Mouse (Mus musculus) central nervous system, embryonic 18 days (tissue): ENCODE results near the gene Myt1. TPM values are rescaled to one million over a fixed set of nuclear protein-coding genes. Genes with fewer than 3 reads are reported as not detected.

Experiments
- polyA plus RNA-seq: library from polyadenylated mRNA; depleted of rRNA; stranded (reverse); fragments of >200 nt; gene quantifications from 2 replicates; pipeline ENCODE4 v1.2.3, GENCODE M21; 2012; rRNA removed

Myt1 gene
- polyA plus RNA-seq = 34.6 and 34.7 TPM in 2 replicates

DNA sequence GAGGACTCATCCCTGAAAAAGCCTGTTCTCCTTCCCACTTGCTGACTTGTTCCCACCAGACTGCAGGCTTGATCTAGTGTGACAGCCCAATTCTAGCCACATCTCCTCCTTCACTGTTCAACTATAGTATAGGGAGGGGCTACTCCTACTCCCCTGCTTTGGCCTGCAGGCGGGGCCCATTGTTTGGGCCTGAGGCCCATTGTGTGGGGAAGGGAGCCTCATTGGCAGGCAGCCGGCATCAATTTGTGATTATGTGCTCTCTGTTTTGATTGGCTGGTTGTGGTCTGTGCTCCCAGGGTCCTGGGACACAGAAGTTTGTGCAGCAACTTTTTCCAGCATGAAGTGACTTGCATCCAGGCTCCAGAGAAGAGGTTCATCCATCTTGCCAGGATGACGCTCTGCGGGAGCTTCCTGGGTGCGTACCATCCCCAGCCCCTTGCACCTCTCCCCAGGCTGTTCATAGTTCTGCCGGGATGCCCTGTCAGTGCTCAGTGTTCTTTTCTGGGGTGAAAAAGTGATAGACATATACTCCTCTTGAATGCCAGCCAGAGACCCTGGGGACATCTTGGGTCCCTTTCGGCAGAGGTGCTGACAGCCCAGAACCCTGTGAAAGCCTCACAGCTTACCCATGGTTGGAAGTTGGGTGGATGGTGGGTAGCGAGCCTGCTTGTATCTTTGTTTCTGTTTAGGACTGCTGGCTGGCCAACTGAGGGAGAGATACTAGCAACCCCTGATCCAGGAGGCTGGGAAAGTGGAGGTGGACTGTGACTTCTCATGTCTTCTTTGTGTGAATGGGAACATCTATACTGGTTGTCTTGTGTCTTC is at the start of gene Myt1:
Myt1 (plus strand) TSS at position 327 of the 825 bp plus-strand sequence.

DNA sequence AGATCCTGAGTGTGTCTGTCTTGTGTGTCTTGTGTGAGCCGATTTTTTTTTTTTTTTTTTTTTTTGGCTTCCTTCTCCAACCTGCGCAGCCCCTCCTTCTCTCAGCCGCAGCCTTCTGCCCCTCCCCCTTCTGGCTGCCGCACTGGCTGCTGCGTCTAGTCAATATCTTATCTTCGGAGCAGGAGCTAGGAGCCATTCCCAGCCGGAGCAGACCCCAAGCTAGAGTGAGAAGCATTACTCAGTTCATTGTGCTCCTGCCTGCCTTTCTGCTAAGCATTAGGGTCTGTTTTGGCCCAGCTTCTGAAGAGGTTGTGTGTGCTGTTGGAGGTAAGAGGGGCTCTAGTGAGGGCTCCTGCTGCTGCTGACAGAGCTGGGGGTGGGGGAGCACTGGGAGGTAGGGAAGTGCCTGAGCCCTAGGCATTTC is 48.2 kb upstream of the Myt1 start, which contains the start of gene Oprl1:
Oprl1 (plus strand) TSS at position 114 of the 424 bp plus-strand sequence.

DNA sequence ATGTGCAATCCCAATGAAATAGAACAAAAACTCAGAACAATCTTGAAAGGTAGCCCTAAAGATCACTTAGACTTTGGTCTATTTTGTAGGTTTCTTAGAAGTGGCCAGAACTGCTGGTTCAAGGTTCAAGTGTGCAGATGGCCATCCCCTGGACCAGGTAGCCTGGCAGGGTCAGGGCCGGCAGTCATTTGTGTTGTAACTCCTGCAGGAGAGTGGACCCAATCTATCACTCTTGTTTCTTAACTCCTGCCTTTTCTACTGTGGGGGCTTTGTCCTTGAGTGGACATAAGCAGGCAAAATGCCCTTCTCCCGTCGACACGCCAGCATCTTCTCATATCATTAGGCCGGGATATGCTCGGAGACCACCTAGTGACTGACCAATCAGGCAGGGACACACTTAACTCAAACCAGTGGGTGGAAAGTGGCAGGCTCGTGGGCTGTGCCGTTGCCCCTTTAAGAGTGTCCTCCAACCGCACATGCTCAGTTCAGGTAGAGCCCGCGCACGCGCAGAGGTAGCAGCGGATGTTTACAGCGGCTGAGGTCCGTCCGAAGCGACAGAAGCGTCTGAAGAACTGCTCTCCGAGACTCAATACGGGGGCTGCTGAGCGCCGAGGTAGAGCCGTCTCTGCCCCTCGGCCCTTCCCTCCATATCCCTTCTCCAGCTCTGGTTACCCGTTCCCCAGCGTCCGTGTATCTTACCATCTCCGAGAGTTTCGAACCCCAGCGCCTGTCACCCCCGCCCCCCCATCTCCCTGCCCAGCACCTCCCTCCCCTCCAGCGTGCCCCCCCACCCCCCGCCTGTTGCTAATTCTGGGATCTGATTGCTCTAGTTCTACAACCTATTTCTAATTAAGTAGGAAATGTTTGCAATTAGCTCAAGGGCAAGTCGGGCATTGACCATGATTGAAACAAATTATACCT is 74.5 kb downstream of the Myt1 start, which contains the start of gene Pcmtd2:
Pcmtd2 (plus strand) TSS at position 483 of the 921 bp plus-strand sequence.

DNA sequence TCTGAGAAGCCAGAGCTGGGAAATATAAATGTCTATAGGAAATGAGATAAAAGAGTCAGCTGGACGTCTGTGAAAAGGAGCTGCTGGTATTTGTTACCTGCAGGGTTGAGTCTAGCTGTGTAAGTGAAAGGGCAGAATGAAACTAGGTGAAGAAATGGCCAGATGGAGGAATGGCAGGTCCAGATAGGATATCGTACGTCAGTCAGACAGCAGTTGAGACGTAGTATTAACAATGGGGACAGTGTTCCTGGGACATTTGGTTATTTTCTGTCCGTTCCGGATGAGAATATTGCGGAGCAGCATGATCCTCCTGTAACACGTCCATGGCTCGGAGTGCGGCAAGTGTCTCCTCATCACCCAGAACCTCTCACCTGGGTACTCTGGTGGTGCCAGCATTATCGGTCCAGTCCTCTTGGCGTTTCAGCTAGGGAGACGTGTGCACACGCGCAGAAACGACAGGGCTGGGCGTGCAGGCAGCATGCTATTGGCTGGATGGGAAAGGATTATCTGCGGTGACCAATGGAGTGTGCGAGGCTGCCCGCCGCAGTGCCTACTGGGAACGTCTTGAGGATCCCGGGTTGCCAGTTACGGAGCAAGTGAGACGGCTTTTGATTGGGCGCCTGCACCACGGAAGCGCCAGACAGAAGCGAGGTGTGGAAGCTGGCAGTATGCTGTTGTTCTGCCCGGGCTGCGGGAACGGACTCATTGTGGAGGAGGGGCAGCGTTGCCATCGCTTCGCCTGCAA is 100.8 kb downstream of the Myt1 start, which contains the start of gene Polr3k:
Polr3k (plus strand) TSS at position 547 of the 745 bp plus-strand sequence.

Other genes starting within 250 kb of the Myt1 start
- 183 and 196 TPM in 2 replicates for gene Dnajc5, start 242.8 kb upstream of the Myt1 start, polyA plus RNA-seq
- gene Uckl1, start 178.4 kb upstream of the Myt1 start, polyA plus RNA-seq = 149 and 150 TPM in 2 replicates
- 34.2 and 36.7 TPM in 2 replicates for gene Prpf6, start 171.5 kb upstream of the Myt1 start, polyA plus RNA-seq
- 109 and 115 TPM in 2 replicates for gene Zfp512b, start 170.5 kb upstream of the Myt1 start, polyA plus RNA-seq
- 116 and 121 TPM in 2 replicates for gene Samd10, start 164.1 kb upstream of the Myt1 start, polyA plus RNA-seq
- gene Gm29797, start 106.3 kb upstream of the Myt1 start, polyA plus RNA-seq = 0.31 TPM in 1 of 2 replicates, not detected in the other
- gene Sox18, start 91.7 kb upstream of the Myt1 start, polyA plus RNA-seq = 17.6 and 18.4 TPM in 2 replicates
- 94.0 and 96.3 TPM in 2 replicates for gene Tcea2, start 83.0 kb upstream of the Myt1 start, polyA plus RNA-seq
- 103 and 106 TPM in 2 replicates for gene Rgs19, start 69.4 kb upstream of the Myt1 start, polyA plus RNA-seq
- not detected in 2 replicates for gene Lkaaear1, start 64.9 kb upstream of the Myt1 start, polyA plus RNA-seq
- gene Oprl1, start 48.3 kb upstream of the Myt1 start, polyA plus RNA-seq = 82.6 and 85.7 TPM in 2 replicates
- 53.4 and 53.5 TPM in 2 replicates for gene Pcmtd2, start 74.5 kb downstream of the Myt1 start, polyA plus RNA-seq
- gene Polr3k, start 101.0 kb downstream of the Myt1 start, polyA plus RNA-seq = 53.4 and 54.7 TPM in 2 replicates
- not detected in 2 replicates for gene Gm14496, start 227.8 kb downstream of the Myt1 start, polyA plus RNA-seq